Mouse (Mus musculus) layer of hippocampus, postnatal 25 days (tissue): ENCODE data around the gene Gm49353. TPM values are rescaled to one million over a fixed set of nuclear protein-coding genes. Genes with fewer than 3 reads are reported as not detected.

Experiments
- total RNA-seq, 2 experiments: library from RNA; stranded (reverse); gene quantifications; 2 replicates each; pipeline ENCODE4 v1.2.3; 2021

The Gm49353 gene
- total RNA-seq, 2 experiments from 2014 or later = 22.0 to 29.7 TPM

Other genes starting within 250 kb of the Gm49353 start
- not detected for gene 2310057J18Rik, start 212.7 kb upstream of the Gm49353 start, total RNA-seq
- gene Soga3, start 55.1 kb upstream of the Gm49353 start, total RNA-seq = 100 to 1,000 TPM; 157 to 178 TPM
- gene 9330159F19Rik, start 12.7 kb downstream of the Gm49353 start, total RNA-seq = 10 to 100 TPM; 76.8 to 77.6 TPM
- gene Echdc1, start 114.2 kb downstream of the Gm49353 start, total RNA-seq = 10 to 100 TPM; 31.9 TPM
- 100 to 1,000 TPM; 101 to 111 TPM for gene Rnf146, start 163.5 kb downstream of the Gm49353 start, total RNA-seq